Mouse (Mus musculus): ENCODE data around the gene Scn4a.

Gene Scn4a

DNA sequence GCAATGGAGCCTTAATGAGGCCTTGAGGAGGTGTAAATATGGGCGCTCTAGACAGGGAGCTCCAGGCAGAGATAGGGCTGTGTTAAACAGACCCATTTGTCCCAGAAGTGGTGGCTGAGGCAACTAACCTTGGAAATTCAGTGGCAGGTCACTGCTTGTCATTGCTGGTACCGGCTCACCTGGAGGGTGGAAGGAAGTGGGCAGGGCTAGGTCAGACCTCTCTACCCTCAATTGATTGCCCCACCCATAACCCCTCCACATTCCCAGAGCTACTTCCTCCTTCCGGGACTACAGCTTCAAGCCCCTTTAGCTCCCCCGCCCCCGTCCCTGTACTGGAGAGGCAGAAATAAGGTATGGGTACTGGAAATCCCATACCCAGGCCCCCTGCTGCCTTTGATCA is 39.6 kb downstream of the Scn4a start:
- DNase-seq, result no peak

DNA sequence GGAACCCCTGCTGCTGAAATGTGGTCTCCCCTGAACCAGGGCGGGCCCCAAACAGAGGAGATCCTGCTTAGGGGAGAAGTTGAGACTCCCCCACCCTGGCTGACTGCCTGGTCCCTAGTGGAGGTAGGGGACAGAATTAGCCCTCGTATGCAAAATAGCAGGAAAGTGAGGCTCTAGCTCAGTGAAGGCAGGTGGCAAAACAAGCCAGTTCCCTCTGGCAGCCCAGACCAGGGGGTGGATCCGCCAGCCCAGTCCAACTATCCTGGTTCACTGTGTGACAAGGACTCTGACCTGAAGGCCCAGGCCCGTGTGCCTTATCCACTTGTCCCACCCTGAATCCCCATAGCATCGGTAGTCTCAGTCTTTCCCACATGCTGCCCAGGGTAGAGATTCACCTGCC is 43.0 kb downstream of the Scn4a start:
- DNase-seq, result no peak

DNA sequence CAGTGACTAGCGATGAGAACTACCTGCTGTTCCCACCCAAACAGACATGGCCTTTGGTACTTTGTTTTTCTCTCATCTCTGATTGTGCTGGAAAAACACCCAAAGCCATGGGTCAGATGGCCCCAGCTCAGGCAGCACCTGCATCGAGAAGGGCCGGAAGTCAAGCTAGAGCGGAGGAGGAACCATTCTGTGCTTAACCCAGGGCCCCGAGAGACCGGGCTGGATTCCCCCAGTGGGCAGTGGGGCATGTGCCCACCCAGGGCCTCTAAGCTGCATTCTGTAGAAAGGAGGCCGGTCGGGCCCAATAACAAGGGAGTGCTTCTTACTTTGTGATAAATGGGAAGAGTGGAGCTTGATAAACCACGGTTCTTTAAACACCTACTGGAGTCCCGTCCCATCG is 44.9 kb downstream of the Scn4a start:
- no peak for DNase-seq

DNA sequence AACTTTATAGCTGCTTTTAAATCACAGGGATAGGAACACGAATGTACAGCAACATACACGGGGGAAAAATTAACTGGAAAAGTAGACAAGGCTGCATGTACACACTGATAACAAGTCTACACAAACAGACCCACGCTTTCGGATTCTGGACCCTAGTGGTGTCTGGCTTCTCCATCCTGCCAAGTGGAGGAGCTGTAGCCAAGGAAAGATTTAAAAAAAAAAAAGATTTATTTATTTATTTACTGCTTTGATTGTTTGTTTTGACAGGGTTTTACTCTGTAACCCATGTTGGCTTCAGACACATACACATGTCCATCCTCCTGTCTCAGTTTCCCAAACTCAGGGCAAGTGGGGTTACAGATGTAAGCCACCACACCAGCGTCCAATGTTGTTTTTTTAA is 45.7 kb downstream of the Scn4a start:
- no peak for DNase-seq

DNA sequence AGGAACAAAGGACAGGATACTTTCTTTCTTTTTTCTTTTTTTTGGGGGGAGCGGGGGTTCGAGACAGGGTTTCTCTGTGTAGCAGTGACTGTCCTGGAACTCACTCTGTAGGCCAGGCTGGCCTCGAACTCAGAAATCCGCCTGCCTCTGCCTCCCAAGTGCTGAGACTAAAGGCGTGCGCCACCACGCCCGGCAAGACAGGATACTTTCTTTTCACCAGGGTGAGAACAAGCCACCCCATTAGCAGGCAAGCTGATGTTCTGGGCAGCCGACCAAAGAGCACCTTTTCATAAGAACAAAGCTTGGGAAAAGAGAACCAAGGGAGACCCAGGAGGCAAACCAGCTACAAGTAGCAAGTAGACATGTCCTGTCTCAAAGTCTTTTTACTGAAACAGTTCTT is 46.3 kb downstream of the Scn4a start:
- no peak for DNase-seq

DNA sequence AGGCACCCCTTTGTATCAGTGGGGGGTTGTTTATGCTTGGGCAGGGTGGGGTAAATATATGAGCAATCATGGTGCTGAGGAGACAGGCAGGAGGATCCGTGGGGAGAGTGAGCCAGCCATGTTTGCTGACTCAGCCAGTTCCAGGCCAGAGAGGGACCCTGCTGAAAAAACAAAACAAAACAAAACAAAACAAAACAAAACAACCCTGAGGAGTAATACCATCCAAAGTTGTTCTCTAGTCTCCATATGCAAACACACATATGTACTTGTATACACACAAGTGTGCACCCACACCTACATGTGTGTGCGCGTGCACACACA is 47.1 kb downstream of the Scn4a start:
- DNase-seq, result no peak

DNA sequence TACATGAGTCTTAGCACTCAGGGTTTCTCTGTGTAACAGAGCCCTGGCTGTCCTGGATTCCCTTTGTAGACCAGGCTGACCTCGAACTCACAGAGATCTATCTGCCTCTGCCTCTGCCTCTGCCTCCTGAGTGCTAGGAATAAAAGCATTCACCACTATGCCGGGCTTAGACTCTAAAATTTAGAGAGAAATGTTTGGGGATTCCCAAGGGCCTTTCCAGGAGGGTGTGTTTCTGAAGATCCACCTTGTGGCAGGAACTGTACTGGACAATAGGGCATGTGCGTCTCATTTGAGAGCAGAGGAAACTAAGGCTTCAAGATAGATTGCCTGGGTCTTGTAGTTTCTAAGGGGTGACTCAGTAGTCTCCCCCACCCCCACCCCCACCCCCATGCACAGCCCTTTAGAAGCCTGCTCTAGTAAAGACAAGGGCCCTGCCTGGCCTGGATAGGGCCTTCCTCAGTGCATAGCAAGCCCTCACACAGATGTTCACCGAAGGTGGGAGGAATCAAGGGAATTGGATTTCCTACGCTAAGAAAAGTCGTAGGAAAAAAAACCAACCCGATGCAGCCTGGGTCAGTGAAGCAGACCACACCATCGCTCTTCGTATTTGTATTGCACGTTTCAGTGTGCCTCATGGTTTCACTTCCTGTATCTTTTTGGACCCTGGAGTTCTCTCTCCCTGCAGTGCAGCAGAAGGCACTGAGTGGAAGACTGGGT is 47.6 kb downstream of the Scn4a start:
- DNase-seq, result no peak

DNA sequence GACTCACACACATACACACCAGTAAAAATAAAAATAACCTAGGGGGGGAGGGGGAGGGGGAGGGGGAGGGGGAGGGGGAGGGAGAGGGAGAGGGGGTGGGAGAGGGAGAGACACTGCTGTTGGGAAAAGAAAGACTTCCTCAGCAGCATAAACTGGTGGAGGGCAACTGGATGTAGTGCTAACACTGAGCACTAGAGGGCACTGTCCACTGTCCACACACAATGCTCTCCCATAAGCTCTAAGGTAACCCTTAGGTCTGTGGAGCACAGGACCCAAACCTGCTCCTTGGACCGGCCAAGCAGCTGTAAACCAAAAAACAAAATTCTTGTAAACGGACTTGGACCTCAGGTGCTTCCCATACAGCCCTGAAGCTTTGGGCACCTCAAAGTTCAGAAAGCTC is 50.5 kb downstream of the Scn4a start:
- peak; percentile 53 for DNase-seq

DNA sequence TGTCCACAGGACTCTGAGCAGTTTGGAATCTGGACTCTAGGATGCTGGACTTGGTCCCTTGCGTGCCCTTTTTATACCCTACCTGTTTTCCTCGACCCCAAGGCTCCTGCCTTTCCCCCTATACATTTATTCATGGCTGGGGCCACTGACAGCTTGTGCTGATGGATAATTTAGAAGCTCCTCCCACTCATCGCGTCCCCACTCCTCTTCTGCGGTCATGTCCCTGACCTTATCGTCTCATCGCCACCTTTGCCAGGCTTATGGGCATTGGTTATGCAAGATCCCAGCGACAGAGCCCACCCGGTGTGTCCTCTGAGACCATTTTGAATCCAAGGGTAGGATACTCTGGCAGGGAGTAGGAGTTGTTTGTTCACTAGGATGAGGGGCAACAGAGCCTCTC is 51.3 kb downstream of the Scn4a start, which contains the start of gene Gh:
Gh (minus strand) TSS at position 101 of the 400 bp plus-strand sequence.
- no peak for DNase-seq

DNA sequence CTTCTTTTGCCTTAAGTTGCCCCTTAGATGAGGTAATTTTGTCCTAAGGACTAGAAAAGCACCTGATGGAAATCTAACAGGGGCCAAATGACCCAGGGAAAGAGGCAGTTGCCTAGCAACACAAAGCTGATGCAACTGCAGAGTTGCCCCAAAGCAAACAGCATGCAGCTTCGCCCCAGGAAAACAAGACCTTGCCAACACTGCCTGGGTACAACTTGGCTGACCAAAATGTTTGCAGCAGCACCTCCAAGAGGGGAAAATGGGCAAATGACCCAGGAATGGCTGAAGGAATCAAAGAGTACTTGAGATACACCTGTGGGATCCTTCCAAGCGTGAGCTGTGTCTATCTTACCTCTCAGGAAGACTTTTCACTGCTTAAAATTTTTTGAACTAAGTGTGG is 61.2 kb downstream of the Scn4a start:
- DNase-seq, result peak; percentile 94

DNA sequence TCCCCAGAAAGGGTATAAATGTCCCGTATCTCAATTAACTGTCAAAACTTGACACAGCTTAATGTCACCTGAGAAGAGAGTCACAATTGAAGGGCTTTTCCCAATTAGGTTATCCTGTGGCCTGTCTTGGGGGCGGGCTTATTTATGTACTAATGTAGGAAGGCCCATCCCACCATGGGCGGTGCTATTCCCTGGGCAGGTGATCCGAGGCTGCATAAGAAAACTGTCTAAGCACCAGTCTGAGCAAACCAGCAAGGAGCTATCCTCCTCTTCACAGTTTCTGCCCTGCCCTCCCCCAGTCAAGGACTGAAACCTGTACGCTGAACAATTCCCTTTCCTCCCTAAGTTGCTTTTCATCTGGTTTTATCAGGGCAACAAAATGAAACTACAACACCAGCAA is 62.7 kb downstream of the Scn4a start:
- DNase-seq, result peak; percentile 64

DNA sequence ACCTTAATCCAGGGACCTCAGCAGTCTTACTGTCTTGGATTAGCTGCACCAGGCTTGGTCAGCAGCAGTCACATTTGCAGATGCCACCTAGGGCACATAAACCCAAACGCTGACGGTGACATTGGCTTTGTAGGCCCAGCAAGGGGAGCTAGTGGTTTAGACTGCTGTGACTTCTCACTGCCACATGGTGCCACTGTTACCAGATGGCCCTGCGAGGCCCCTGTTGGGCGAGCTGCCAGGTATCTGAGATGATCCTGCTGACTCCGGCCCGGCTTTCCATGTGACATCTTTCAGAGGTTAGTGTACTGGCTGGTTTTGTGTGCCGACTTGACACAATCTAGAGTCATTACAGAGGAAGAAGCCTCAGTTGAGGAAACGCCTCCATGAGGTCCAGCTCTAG is 63.7 kb downstream of the Scn4a start:
- DNase-seq, result peak; percentile 94

DNA sequence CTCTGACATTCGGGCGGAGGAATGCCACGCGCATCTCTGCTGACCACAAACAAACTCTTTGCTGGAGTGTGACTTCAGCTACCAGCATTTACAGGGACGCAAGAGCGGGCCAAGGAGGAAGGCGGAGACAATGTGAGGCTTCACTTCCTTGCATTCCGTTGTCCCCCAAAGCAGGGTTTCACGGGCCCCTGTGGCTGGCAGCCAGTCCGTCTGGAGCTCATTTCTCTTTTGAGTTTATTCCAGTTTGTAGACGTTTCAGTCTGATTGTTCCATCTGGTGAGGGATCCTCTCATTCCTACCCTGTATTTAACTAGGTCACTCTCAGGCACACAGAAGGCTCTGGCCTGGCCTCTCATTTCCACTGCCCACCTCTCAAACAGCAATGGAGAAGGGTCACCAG is 66.1 kb downstream of the Scn4a start:
- DNase-seq, result peak; percentile 93

DNA sequence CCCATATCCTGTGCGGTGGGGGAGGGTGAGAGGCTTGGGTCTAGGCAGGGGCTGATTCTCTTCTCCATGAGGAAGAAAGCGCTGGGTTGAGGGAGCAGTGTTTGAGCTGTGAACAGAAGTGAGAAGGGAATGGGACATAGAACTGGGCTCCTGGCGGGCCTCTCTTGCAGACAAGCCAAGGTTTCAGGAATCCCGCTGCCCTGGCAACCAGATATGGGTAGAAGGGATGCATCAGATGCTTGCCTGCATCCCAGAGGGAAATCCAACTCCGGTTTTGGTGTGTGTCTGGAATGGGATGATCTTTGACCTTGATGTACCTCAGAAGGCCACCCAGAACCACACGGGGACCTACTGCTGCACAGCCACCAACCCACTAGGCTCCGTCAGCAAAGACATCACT is 66.9 kb downstream of the Scn4a start:
- DNase-seq, result peak; percentile 67

DNA sequence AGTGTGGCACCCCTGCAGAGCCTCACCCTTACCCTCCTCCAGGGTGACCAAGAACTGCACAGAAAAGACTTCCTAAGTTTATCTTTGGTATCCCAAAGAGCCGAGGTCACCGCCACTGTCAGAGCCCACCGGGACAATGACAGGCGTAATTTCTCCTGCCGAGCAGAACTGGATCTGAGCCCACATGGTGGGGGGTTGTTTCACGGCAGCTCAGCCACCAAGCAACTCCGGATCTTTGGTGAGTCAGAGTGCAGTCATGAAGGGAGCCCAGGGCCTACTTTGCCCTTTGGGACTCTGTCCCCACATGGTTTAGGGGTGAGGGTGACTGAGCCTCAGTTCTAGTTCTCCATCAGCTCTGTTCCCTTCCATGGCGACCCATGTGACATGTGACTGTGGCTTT is 69.0 kb downstream of the Scn4a start:
- DNase-seq, result no peak

DNA sequence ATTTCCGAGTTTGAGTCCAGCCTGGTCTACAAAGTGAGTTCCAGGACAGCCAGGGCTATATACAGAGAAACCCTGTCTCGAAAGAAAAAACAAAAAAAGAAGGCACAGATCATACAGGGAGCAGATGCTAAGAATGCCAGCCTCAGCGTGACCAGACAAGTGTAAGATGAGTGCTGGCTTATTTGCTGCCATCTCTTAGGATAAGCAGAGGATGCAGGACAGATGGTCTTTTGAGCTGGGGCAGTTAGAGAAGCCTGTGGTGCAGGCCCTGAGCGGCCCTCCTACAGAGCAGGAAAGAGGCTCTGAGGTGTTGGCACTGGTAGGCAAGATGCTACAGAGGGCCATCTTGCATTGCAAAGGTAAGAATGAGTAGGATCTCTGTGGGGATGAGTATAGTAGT is 69.7 kb downstream of the Scn4a start:
- DNase-seq, result peak; percentile 74

DNA sequence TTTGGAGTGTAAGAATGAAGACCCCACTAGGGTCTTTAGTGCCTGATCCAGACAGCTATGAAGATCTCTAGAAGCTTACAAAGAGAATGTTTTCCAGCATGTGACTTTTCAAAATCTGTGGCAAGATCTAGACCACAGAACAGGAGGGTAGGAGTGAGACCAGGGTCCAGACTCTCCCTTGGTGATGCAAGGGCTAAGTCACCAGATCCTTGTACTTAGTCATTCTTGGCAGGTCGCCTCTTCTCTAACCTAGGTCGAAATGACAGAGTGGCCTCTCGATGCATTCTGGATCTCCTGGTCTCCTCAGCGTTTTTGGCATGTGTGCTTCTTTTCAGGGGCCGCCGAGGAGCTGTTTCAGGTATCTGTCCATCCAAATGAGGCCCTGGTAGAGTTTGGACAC is 70.6 kb downstream of the Scn4a start:
- no peak for DNase-seq

DNA sequence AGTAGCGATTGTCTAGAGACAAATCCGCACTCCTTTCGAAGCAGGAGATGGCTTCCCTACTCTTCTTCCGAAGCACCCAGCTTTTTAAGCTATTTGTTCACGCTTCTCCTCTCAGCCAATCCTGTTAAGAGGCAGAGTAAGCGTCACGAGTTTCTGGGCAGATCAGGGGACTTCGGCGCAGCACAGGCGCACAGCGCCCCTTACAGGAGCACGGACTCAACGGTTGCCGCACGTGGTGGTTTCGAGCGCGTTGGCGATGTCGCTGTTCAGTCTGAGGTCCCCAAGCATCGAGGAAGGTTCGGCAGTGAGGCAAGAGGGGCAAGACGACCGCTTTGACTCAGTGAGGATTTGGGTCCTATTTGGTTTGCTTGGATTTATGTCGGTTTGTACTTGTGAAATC is 76.6 kb downstream of the Scn4a start, which contains the start of gene Tcam1:
Tcam1 (plus strand) TSS at position 219 of the 400 bp plus-strand sequence.
- peak; percentile 96 for DNase-seq

DNA sequence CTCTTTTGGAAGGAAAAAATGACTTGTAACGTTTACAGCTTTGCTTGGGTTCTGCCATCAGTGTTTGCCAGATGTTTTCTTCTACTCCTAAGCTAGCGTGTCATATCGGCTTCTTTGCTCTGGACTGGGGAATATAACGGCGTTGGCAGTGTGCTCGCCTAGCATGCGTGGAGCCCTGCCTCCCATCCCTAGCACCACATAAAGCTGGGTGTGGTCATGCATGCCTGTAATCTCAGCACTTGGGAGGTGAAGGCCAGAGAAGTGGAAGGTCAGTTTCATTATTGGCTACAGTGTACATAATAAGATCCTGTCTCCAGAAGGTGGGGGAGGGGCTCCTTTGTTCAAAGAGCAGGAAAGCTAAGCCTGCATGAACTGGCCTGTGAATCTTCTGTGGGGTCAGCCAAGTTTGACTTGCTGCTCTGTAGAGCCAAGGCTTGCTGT is 78.1 kb downstream of the Scn4a start:
- peak; percentile 67 for DNase-seq

DNA sequence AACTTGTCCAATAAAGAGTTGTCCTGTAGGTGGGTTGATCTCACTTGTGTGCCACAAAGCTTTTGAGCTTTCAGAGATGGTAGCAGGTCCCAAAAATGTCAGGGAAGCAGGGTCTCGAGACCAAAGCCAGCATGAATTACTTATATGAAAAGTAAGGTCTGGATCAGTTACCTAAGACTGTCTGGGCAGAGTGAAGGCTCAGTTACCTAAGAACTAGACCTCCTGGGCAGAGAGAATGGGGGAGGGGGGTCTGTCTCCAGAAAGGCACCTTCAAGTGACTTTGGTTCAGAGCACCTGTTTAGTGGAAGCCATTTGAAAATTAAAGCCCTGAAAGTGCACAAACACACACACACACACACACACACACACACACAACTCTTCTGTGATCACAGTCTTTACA is 78.7 kb downstream of the Scn4a start:
- peak; percentile 69 for DNase-seq

DNA sequence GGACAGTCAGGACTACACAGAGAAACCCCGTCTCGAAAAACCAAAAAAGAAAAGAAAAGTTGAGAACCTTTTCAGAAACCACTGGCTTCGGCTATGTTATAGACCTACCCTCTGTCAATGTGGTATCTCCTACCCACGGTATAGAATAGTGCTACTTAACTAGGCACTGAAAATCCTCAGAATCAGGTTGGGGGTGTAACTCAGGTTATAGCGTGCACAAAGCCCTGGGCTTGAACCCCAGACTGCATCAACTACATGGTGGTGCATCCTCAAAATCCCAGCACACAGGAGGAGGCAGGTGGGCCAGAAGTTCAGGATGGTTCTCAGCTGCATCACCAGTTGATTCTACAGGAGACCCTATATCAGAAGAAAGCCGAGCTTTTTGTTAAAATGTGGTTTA is 79.3 kb downstream of the Scn4a start:
- DNase-seq, result no peak

DNA sequence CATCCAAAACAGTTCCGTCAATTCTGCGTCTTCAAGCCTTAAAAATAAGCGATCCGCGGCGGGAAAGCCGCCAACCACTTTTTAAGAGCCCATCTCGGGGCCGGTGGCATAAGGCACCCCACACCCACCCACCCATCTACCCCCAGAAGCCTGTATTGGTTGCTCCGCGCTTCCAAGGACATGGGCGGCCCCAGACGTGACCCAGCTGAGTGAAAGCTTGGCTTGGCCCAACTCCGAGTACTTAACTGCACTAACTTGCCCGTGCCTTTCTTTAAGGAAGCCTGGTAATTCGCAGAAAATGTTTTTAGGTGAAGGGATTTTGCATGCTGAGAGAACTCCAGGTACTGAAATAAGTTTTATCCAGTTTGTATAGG is 79.8 kb downstream of the Scn4a start:
- no peak for DNase-seq

DNA sequence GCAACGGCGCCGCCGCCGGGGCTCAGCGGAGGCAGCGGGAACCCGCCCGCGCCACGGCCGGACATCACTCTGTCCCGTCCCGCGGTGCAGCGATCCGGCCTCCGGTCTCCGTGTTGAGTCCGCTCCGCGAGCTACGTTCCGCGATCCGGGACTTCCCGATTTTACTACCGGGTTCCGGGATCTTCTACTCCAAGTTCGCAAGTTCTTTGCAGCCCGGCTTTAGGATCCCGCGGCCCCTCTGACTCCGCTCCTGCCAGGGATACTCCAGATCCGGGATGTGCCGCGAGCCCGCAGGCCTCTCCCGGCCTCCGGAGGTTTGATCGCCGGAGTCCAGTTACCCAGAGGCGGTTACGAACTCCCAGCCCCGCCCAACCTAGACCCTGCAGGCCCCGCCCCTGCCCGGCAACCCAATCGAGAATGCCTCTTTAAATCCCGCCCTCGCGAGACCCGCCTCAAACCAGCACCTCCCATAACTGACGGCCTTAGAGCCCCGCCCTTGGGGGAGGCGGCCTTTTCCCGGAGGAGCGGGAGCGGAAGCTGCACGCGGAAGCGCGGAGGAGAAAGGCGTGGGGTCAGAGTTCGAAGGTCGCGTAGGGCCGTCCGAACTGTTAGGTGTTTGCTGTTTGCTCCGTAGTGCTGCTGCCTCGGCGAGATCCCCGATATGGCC is 80.3 kb downstream of the Scn4a start, which contains the start of gene Smarcd2:
Smarcd2 (minus strand) TSS at position 329 of the 667 bp plus-strand sequence.
- DNase-seq, result peak; percentile 99

DNA sequence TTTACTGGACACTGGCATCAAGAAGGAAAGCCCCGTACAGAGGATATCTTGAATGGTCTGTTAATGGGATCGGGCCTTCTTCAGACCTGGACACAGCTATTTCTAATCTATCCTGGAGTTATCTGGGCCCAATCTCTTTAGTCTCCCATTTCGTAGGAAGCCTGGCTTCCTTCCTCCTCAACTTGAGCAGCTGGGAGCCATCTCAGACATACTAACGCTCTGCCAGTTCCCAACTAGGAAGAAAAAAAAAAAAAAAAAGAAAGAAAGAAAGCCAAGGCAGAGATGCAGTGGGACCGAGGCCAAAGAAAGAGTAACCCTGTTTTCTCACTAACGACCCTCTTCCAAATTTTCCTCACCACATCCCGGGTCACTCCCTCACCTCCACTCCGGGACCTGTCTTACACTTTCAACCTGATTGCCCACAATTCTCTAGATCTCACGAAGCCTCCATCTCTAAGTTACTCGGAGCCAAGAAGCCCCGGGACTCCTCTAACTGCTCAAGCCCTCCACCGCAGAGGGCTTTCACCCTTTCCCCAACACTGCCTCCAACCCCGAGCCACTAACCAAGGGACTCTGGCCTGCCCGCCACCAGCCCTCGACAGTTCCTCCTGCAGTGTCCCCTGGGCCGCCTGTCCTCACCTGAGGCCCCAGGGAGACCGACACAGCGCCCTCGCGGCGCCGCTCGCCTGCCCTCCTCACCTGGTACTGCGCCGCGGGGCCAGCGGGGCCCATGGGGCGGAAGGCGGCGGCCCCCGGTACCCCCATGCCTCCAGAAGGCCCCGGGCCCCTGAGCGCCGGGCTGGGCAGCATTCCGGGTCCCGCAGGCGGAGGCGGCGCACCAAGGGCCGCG is 81.1 kb downstream of the Scn4a start:
- DNase-seq, result peak; percentile 73
